Mouse (Mus musculus) embryo, embryonic 9.5 days (tissue): ENCODE data around the gene Uhrf1.
A peak's percentile ranks its signal among the peaks of the same experiment; 100 is the strongest.

Experiments used
- DNase-seq: peaks from one replicate; pipeline ENCODE4 v3.0.0-alpha.2; 2017; ENCODE audit errors: extremely low spot score

Gene Uhrf1

DNA sequence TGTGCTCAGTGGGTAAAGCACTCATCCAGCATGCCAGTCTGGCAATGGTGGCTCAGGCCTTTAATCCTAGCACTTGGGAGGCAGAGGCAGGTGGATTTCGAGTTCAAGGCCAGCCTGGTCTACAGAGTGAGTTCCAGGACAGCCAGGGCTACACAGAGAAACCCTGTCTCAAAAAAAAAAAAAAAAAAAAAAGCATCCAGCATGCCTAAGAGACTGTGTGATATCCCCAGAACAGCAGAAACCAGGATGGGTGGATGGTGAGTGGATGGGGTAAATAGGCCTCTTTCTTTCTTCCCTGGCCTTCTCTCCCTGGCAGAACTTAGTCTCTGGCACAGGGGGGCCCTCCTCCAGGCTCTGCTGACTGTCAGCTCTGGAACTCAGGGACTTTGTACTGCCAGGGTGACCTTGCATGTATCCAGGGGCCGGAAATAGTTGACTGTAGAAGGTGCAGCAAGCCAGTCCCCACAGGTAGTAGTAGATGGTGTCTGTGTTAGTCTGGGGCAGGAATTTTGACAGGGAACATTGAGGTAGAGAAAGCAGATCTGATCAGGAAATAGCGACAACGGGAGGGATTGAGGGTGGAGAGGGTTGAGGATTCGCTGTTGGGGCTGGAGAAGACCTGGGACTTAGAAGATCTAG lies 27.2 kb upstream of the Uhrf1 start:
- no peak for DNase-seq

GRCm38 (mm10) chr17:56276643-56277566 lies 26.2 kb upstream of the Uhrf1 start, which contains the start of gene Ticam1:
Gene Ticam1 (minus strand): TSS chr17:56276786.
- peak; percentile 95 for DNase-seq

GRCm38 (mm10) chr17:56277567-56277893 lies 25.6 kb upstream of the Uhrf1 start:
- DNase-seq: no peak

DNA sequence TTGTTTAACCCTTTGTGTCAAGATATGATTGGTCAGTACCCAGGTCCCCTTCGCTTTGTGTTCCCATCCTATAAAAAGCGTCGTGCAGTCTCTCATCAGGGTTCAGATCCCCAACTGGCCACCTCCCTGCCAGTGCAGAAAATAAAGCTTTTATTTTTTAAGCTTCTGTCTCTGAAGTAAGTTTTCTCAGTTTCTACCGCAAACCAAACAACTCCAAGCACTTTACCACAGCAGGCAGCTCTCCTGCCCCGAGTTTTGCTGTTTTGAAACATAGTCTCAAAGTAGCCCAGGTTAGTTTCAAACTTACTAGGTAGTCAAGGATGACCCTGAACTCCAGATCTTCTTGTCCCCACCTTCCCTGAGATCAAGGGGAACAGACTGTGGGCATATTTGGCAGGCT lies 24.8 kb upstream of the Uhrf1 start:
- no peak for DNase-seq

DNA sequence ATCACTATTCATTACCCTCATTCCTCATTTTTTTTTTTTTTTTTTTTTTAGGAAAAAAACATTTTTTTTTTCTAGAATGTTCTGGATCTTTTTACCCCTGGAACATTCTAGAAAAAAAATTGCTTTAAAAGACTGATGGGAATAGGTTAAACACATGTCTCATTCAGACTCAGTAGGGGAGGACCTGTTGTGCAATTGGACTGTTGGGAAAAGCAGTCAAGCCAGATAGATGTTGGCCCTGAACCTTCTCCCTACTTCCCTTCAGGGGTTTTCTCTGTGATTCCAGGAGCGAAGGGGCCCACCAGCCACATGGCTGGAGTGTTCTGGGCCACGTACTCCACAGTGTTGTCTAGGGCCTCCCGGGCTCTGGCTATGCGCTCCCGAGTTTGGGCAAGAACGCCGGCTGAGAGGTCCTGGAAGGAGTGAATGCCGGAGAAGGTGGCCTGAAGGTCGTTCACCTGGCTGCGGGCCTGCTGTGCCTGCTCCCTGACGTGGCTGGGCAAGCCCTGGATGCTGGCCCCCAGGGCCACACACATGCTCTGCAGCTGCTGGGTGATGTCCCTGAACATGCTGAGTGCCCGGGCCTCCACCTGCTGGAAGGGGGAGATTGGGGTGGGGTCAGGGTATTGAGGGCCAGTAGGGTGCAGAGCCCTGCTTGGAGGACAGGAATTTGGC lies 23.5 kb upstream of the Uhrf1 start:
- DNase-seq: no peak

GRCm38 (mm10) chr17:56281193-56281592 lies 21.9 kb upstream of the Uhrf1 start:
- DNase-seq: no peak

DNA sequence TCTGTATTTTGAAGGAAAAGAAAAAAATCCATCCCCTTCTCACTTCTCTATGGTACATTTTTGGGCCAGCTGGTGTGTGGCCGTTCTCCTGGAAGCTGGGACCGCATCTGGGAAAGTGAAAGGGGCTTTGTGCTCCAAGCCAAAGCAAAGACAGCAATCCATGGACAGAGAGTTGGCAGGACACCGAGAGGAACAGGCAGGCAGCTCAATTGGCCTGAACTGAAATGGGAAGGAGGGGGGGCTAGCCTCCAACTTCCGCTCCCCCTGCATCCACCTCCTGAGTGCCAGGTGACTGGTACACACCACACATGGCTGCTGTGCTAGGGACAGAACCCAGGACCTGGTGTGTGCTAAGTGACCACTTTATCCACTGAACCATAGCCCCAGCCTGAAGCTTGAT lies 20.3 kb upstream of the Uhrf1 start:
- DNase-seq: no peak

DNA sequence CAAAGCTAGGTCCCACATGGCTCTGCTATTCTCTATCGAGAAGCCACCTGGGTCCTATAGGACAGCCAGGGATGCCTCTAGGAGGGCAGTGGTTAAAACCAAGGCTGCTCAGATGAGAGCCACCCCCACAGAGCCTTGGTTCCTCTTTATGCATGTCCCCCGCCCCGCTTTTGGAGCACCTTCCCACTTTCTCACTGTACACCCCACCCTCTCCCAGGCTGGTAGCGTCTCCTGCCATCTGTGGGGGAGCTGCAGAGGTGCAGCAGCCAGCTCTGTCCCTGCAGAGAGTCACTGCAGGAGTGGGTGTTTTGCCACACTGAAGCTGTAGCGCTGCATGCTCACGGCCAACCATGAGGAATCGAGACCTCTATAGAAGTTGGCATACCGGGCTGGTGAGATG lies 19.8 kb upstream of the Uhrf1 start:
- DNase-seq: no peak

DNA sequence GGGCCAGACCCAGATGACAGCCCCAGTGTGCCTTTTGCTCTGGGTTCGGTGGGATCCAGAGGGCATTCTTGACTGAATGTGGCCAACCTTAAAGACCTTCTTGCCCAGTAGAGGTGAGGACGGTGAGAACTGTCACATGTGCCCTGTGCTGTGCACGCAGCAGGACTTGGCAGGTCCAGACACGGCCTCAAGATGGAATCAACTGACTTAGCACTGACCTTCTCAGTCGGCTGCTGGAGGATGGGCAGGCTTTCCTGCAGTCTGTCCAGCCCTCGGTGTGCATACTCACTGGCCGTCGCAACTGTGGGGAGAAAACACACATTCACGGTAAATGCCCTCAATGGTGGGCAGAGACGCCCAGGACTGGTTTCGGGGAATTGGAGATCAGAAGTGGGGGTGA lies 17.1 kb upstream of the Uhrf1 start:
- no peak for DNase-seq

- no peak for DNase-seq
These were observed 15.3 kb upstream of the Uhrf1 start for GRCm38 (mm10) chr17:56287830-56288229.

GRCm38 (mm10) chr17:56288866-56289265 lies 14.3 kb upstream of the Uhrf1 start:
- DNase-seq: no peak

GRCm38 (mm10) chr17:56289371-56290331 lies 13.5 kb upstream of the Uhrf1 start:
- DNase-seq: peak; percentile 79

GRCm38 (mm10) chr17:56290388-56291170 lies 12.5 kb upstream of the Uhrf1 start:
- peak; percentile 97 for DNase-seq

- peak; percentile 93 for DNase-seq
These were observed 12.0 kb upstream of the Uhrf1 start for GRCm38 (mm10) chr17:56291171-56291511.

- DNase-seq: no peak
These were observed 11.2 kb upstream of the Uhrf1 start for GRCm38 (mm10) chr17:56291826-56292475.

GRCm38 (mm10) chr17:56292531-56293222 lies 10.4 kb upstream of the Uhrf1 start, which contains the start of gene Plin3:
Gene Plin3 (minus strand): TSS chr17:56292873.
- no peak for DNase-seq

DNA sequence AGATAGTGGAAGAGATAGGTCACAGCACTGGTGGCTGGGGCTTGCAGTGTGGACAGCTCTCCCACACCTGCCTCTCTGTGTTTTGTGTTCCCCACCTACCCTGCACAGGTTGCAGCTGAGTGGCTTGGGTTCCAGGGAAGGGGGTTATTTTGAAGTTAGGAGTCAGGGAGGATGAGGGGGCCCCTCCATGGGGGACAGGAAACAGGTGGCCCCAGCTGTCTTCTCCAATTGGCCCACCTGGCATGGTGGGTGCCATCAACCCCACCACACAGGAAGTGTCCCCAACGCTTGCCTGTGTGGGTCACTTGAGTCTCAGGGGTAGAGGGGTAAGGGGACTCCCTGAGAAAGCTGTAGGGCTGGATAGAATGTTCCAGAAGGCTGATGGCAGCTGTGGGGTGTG lies 9.8 kb upstream of the Uhrf1 start:
- DNase-seq: no peak

DNA sequence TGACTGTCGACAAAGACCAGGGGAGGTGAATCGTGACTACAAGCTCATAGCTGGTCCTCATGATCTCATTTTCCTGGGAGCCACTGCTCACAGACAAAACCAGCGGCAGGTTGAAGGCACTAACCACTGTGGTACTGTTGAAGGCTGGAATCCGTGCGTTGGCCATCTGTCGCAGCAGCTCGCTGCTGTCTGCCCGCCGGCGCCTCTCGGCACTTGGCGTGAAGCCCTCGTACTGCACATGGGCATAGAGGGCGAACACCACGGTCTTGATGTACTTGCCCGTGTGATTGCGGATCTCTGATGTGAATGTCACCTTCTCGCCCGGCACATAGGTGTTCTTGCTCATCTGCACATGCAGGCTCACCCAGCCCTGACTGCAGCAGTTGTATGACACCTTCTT lies 8.9 kb upstream of the Uhrf1 start:
- no peak for DNase-seq

DNA sequence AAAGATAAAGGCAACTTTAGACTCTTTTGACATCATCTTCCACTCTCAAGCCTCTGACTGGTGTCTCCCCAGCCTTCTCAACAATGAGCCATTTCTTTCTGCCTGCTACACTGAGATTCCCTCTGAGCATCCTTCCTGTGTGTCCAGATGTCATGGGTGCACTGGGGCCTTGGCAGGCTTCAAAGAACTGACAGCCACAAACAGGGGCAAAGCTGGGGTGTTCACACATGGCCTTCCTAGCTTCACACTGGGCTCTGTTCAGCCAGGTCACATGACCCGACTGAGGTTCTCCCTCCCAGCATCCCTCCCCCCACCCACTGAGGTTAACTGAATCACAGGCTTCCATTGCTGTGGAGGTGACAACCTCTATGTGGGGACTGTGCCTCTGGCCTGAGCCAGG lies 6.9 kb upstream of the Uhrf1 start:
- DNase-seq: no peak

DNA sequence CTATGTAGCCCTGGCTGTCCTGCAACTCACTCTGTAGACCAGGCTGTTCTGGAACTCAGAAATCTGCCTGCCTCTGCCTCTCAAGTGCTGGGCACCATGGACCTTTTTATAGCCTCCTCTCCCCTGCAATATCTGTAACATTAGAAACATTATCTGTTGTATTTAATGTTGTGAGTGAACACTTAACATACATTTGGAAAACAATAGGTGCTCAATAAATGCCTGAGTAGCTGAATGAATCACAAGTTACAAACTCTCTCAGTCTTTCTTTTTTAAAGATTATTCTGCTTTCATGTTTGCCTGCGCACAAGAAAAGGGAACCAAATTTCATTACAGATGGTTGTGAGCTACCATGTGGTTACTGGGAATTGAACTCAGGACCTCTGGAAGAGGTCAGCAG lies 4.9 kb upstream of the Uhrf1 start:
- DNase-seq: no peak
